Mouse (Mus musculus) G1E (cell line): ENCODE measurements at regions not wholly inside any gene's neighbourhood (a gene's known extent, or its start where the extent isn't known, plus 50 kb on each side); places are given as distances from the start of the nearest gene placed in this dataset.

Experiments
- CTCF ChIP-seq: IDR thresholded peaks from 2 replicates; pipeline ENCODE4 v1.5.1; 2012; ENCODE audit warnings: low read depth, low read length, inconsistent platforms, mixed read lengths
- GATA1 ChIP-seq: IDR thresholded peaks from 2 replicates; pipeline ENCODE4 v1.6.1; 2012; ENCODE audit warnings: borderline replicate concordance, low read length, inconsistent platforms, mixed read lengths
- GATA2 ChIP-seq: IDR thresholded peaks from 2 replicates; pipeline ENCODE4 v1.6.1; 2012; ENCODE audit warnings: low read depth, low read length, inconsistent platforms, borderline replicate concordance
- POLR2AphosphoS5 ChIP-seq: IDR thresholded peaks from 2 replicates; pipeline ENCODE4 v1.6.1; 2012; ENCODE audit warnings: low read depth, low read length, inconsistent platforms; ENCODE audit not compliant: insufficient replicate concordance
- TAL1 ChIP-seq: conservative IDR thresholded peaks from 2 replicates; pipeline ENCODE4 v1.6.1; 2012; ENCODE audit warnings: low read depth, low read length, inconsistent platforms, mixed read lengths

- TF ChIP-seq CTCF (no peak), POLR2AphosphoS5 (no peak), TAL1 (no peak), GATA1 (no peak), GATA2 (no peak)
Measured at GRCm38 (mm10) chr5:12233377-12234096, 149.6 kb upstream of the Sema3d start.
